Mouse (Mus musculus): ENCODE measurements around the gene Ndufa6.
"Not testable (repeated sequence)": the region's sequence is repeated elsewhere in the genome, so short reads cannot be mapped to it uniquely, and the experiment has no call there.

Ndufa6 gene

DNA sequence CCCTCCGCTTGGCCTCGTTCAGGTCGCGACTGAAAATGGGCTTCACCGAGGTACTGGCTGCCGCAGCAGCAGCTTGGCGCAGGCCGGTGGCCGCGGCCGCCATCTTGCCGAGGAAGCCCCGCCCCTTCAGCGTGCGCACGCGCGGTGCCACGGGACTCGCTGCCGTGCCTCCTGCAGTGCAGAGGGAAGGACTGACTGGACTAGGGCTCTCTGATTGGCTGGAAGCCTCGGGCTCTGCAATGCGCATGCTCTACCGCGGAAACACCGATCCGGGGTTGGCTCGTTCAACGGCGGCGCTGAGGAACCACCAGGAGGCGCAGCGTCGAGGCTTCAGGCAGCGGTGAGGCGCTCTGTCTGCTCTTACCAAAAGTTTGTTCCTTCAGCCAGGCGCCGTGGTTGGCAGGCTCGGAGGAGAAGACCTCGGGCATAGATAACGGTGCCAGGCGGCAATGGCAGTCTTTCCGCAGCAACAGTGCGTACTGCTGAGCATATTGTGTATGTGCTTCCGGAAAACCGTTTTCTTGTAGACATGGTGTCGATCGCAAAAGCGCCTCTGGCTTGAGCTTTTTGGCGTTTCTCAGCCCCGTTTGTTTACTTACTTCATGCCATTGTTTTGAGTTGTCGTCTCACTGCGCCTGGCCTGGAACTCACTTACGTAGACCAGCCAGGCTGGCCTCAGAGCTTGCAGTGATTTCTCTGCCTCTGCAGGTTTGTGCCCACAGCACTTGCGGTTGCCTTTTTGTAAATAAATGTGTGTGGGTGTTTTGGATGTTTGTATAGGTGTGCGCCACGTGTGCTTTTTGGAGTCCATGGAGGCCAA, at the start of gene Ndufa6:
TSS of gene Ndufa6 (minus strand) at position 197 of the 820 bp plus-strand sequence.
- peak; percentile 99 to 100 for DNase-seq

DNA sequence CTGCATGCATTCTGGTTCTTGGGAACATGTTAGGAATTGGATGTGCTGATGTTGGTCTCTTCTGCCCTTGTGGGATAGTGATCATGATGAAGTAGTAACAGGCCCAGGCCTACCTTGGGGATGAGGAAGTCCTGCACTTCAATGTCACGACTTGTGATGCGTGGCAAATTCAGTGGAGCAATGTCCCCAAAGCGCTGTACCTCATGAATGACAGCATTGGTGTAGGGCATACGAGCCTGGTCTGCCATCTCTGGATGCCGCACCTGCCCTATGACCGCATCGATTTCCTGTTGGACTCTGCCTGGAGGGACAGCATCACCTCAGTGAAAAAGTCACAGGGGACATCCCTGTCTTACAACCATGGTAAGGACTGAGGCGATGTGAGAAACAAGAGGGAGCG, 49.5 kb upstream of the Ndufa6 start:
- no peak for DNase-seq

DNA sequence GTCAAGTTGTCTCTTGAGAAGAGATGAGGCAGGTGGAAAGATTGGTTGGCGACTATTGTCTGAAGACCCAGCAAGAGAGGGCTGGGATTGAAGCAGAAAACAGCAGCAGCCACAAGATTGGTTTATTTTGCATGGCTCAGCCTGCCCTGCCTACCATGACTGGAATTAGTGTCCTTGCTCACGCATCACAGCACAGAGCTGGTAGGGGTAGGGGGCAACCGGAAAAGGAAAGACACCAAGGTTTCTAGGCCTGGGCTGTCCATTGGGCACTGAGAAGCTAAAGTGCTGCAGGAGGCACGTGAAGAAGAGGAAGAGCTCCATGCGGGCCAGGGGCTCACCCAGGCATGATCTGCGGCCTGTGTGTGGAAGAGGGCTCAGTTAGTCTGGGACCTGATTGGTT, 48.6 kb upstream of the Ndufa6 start:
- no peak for DNase-seq

DNA sequence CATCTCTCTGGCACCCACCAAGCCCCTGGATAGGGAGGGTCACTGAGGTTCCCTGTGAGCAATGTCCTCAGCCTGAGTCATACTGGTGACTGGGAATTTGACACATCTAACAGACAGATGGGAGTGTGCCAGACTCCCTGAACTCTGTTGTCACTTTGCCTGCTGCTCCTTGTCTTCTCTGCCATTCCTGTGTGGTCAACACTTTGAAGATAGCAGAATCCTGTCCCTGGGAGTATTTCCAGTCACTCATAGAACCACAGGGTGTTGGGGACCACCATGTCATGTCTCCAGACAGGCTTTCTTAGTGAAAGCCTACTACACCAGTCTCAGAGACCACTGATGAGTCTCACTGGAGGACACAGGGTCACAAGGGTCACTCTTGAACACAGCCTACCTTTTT, 48.0 kb upstream of the Ndufa6 start:
- DNase-seq, result no peak

DNA sequence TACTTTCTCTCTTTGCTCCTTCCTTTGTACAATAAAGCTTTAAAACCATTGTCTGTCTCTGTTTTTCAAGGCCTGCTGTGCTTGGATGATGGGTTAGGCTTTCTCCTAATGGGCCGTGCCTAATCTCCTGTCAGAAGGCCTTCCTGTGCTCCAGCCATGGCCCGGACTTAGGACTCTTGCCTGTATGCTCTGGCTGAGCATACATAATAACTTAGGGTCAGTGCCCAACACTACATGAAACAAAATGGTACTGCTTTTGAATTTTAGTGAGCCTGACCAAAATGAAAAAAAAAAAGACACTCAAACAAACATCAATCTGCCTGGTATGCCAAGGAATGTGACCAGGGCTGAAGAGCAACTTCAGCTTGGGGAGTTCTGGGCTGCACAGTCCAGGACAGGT, 47.4 kb upstream of the Ndufa6 start:
- DNase-seq, result no peak

DNA sequence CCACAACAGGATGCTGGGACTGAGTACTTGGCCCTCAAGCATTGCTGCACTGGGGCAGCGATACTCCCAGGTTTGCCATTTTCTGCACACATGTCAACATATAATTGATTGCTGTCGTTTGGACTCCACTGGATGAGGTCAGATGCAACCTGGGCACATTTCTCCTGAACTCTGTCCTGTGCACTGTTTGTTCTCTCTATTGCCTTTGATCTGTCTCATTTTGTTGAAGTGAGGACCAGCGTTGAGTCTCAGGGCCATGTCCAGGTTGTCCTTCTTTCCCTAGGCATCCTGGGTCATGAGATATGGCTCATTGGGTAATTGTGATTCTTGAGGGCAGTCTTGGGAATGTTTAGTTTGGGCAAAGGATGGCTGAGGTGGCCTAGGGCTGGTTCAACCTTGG, 41.8 kb upstream of the Ndufa6 start:
- not testable (repeated sequence) for DNase-seq

DNA sequence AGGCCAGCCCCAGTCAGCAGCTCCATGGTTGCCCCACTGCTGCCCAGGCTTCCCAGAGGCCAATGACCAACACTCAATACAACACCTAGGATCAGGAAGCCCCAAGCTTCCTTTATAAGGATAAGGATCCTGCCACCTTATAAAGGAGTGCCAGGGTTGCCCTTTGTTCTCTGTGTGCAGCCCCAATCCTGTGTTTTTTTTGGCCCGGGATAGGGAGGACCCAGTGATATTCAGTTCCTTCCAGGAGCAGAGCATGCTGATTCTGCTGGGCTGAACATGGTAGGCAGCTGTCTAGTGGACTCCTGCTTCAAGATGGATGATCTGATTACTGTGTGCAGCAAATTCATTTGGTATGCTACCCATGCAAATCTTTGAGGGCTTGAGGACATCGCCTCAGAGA, 39.8 kb upstream of the Ndufa6 start, which contains the start of gene Cyp2d11:
TSS of gene Cyp2d11 (minus strand) at position 101 of the 400 bp plus-strand sequence.
- not testable (repeated sequence) for DNase-seq

DNA sequence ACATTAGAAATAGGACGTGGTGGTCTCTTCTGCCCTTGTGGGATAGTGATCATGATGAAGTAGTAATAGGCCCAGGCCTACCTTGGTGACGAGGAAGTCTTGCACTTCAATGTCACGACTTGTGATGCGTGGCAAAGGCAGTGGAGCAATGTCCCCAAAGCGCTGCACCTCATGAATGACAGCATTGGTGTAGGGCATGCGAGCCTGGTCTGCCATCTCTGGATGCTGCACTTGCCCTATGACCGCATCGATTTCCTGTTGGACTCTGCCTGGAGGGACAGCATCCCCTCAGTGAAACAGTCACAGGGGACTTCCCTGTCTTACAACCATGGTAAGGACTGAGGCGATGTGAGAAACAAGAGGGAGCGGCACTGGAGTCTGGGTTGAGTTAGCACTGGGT, 35.8 kb upstream of the Ndufa6 start:
- not testable (repeated sequence) for DNase-seq

DNA sequence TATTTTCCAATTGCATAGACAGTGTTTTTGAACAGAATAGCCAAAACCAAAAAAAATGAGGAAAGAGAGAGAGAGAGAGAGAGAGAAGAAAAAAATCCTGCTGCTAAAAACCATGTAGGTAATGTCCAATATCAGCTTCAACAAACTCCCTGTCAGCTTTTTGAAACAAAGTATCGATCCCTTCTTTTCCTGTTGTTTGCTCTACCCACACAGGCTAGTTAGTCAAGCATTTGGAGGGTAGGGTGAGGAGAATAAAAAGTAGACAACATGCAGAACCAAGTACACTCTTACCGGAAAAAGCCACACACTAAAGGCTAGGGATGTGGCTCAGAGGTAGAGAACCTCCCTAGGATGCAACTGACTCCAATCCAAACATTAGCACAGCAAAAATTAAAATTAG, 31.6 kb upstream of the Ndufa6 start:
- DNase-seq, result no peak

DNA sequence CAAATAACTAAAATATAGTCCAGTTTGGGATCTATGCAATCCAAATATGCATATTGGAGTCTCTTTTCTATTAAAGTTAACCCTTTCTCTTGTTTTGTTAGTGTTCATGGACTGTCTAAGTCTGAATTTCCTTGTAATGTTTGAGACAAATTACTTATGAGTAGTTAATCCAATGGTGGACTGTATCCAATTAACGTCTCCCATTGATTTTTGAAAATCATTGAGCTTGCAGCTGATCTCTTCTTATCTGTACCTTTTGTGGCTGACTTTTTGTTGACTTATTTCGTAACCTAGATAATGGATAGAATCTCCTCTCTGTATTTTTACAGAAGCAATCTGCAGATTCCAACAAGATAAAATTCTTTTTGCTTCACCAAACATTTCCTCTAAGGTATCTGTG, 28.3 kb upstream of the Ndufa6 start:
- DNase-seq, result no peak

DNA sequence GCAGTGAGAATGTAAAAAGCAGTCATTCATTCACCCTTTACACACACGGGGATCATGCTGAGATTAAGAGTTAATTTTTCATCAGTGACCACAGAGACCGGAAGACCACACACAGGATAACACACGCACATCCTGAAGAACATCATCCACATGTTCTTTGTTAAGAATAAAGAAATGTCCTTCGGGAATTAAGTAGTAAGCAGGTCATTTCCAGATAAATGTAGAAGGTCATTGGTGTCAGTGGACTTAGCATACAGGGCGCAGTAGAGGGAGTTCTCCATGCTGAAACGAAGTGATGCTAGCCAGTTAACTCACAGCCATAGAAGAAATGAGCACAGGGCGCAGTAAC, 26.6 kb upstream of the Ndufa6 start:
- no peak for DNase-seq

DNA sequence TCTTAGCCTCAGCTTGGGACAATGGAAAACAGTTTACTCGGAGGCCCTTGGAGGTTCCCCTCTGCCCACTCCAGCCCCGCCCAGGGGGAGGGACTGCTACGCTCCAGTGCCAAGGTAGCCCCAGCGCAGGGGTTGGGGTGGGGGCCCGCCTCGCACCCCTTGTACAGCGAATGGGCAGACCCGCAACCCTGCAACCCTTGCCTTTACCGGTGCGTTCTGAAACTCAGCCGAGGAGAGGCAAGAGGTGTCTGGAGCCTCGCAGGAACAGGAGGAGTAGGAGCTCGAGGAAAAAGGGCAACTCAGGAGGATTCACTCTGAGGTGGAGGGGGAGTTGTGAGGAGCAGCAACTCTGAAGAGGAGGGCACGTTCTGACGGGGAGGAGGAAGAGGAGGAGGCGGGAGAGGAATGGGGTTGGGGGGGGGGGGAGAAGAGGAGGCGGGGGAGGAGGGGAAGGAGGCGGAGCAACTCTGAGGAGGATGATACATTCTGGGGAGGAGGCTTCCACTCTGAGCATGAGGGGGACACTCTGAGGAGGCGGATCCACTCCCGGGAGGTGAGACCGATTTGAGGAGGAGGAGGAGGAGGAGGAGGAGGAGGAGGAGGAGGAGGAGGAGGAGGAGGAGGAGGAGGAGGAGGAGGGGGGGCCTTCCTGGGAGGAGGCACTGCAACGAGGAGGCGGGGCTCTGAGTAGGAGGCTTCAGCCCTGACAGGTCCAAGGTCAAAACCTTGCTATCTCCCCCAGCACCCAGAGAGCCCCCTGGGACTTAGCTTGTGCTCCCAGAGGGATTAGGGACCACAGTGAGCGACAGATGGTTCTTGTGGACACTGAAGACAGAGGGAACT, 26.0 kb upstream of the Ndufa6 start, which contains the start of gene Cyp2d22:
TSS of gene Cyp2d22 (minus strand) at position 390 of the 843 bp plus-strand sequence.
- peak; percentile 36 to 39 for DNase-seq

DNA sequence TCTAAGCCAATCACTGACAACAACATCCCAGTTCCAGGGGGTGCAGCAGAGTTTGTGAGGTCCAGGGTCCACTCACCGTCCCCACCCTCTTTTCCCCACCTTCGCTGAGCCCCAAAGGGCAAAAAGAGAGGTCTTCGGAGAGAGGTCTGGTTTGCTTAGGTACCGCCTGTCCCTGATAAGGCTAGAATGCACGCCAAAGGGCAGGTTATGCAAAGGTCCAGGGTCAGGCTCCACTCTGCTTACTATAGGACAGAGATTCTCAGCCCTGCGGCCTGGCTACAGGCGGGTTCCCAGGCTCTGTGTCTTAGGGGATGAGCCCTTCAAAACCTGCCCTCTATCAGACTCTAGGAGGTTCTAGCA, 25.4 kb upstream of the Ndufa6 start:
- DNase-seq, result no peak

DNA sequence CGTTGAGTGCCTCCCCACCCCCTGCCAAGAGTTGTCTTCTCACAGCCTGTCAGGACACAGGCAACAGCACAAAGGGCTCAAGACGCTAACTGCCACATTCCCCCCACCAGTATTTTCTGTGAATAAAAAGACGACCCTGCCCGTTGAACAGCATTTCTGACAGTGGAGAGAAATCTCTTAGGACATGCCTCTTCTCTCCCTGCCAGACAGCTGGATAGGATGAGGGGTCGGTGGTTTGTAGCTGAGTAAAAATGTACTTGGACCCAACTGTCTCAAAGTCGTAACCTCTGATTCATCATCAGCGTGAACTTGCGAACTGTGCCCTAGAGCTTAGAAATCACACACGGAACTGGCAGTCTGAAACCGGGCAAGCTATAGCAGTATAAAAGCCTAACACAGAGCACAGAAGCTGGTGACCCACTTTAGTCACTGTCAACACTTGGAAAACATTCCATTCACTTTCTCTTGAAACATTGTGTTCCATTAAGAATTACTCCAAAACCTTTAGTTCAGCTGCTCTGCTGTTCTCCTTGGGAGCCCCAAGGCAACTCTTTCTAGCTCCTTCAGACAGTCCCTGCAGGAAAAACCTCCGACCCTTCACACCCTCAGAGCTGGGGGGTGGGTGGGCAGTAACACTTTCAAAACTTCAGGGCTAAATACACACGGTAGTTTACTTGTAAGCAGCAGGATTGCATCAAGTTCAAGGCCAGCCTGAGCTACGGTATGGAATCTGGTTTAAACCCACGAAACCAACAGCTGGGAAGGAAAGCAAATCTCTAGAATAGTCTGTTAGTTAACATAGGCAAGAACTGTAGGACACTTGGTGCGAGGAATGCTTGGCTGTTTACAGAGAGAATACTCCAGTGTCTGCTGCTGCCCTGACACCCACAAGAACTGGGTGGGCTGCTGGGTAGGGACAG, 24.4 kb upstream of the Ndufa6 start:
- DNase-seq, result no peak

DNA sequence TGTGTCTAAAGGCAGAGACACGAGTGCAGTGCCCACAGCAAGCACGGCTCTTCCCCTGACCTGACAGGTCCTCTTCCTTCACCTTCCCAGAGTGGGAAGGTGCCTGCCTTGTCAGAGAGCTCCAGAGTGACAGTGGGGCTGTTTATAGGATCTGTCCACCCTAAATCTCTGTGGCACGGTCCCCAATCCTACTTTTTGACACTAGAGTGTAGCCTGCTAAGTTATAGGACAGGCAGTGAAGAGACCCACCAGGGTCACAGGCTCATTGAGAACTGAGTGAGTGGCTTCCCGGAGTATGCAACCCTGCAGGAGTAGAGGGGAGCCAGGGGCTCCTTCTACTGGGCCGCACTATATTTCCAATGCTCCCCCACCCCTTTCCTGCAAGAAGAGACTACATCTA, 23.6 kb upstream of the Ndufa6 start:
- DNase-seq, result no peak

DNA sequence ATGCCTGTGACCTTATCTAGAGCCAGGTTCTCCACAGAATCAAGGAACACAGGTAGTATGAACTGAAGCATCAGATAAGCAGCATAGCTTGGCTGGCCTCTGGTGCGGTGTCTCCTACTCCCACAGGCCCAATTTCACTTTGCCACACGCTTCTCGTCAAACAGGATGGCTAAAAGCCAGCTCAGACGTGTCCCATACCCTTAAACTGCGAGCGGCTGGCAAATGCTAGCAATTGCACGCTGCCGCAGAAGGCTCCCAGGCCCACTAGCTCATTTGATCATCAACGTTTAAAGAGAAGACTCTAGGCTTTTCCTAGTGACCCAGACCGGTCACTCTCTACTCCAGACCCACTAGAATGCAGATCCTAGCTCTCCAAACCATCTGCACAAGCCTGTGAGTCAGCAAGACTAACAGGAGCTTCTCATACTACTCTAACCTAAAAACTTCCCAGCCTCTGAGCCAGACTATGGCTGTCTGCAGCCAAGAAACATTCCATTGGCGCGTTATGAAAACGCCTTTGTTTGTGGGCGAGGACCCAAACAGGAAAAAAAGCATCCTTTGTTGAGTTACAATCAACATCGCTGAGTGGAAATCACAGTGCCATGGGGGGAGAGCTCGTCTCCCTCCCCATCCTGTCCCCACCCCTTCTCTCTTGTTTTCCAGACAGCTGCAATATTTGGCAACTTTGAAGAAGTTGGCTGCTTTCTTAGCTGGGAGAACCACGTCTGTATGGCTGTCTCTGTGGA, 22.4 kb upstream of the Ndufa6 start:
- no peak for DNase-seq

DNA sequence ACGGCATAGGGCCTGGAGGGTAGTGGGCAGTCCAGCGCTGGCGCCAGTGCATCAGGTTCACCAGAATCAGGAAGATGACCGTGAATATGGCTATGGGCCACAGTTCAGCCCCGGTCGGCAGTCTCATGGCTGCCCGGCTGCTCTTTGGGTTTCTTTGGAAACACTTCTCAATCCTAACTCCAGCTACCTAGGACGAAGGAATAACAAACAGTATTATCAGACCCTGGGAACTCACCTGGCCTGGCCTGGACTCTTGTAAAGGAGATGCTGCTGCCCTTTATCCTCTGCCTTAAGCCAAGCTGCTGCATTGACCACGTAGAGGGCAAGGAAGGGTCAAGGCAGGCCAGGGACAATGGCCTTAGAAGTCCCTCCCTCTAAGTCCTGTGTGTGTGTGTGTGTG, 21.7 kb upstream of the Ndufa6 start:
- no peak for DNase-seq

DNA sequence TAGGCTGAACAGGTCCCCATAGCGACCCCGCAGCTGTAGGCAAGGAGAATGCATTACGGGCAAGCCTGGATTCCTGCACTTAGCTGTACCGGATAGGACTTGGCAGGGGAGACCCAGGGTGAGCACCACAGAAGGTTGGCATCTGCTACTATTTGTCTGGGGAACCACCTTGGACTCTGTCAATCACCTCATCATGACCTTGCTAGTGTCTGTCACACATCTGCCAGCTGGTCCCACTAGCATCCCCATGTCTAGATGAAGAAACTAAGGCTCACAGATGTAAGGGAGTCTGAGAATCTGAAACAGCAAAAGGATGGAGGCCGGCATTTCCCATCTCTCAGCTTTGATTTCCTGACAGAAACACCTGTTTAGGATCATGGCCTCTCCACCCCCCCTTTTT, 20.3 kb upstream of the Ndufa6 start:
- DNase-seq, result no peak

DNA sequence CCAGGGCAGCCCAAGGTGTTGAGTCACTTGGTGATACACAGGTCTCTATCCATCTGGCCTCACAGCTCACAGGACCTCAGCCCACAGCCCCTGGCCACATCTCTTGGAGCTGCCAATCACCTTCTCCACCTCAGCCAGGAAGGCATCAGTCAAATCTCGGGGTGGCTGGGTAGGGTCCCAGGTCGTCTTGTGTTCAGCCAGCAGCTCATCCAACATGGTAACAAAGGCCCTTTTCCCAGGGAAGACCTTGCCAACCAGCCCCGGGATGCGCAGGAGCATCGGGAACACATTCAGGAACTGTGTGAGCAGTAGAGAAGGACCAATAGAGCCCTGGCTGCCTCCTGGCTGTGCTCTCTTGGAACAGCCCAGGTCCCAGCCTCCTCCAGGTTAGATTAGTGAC, 18.9 kb upstream of the Ndufa6 start:
- no peak for DNase-seq

DNA sequence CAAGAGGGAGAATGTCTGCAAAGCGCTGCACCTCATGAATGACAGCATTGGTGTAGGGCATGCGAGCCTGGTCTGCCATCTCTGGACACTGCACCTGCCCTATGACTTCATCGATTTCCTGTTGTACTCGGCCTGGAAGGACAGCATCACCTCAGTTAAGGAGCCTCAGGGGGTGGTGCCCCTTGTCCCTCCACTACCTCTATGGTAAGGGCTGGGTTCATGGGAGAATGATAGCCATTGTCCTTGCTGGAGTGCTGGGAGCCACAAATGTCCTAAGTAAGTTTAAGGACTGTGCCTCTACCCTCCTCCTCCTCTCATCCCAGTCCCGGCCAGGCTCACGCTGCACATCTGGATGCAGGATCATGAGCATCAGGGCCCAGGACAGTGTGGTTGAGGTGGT, 18.3 kb upstream of the Ndufa6 start:
- no peak for DNase-seq

DNA sequence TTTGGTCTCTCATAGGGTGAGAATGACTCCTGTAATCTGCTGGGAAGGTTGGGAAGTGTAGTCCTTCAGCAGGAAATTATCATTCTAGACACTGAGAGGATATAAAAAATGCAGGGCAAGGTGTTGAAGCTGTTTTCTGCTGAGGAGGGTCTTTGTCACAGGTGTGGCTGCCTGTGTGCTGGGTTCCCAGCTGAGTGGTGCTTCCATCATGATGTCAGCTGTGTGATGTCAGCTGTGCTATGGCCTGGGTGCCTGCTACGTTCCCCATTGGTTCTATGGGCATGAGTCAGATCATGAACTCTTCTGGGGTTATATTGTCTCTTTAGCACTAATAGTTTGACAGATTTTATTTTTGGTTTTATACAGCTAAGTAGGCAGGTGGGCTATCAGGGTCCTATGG, 14.7 kb upstream of the Ndufa6 start:
- no peak for DNase-seq

DNA sequence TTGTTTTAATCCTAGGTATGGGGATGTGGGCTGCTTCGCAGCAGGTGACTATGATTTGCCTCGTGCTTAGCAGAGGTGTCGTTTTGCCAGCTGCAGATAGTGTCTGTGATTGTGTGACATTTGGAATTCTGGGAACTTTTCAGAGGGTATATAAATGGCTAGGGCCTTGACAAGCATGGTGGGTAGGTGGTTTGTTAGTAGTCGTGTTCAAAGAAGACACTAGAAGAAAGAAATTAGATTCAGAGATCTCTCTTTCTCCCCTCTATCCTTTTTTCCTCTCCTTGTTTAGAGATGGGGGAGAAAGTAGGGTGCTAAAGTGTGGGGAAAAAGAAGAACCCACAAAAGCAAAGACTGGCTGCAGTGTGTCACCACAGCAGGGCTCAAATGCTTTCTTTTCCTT, 14.0 kb upstream of the Ndufa6 start:
- no peak for DNase-seq

Data from cerebellum, postnatal 14 days (tissue).